Mouse (Mus musculus) G1E-ER4 (cell line): ENCODE data around the gene Paf1. TPM values are rescaled to one million over a fixed set of nuclear protein-coding genes. Genes with fewer than 3 reads are reported as not detected.

Experiments used
- GATA1 ChIP-seq: IDR thresholded peaks from one replicate; pipeline ENCODE4 v1.8.0; 2012; ENCODE audit warnings: low read length, inconsistent platforms
- polyA plus RNA-seq: library from polyadenylated mRNA; stranded (reverse); fragments of >175 nt; gene quantifications from 2 replicates; pipeline ENCODE4 v1.2.3, GENCODE M21; 2012

Gene Paf1
- polyA plus RNA-seq, 1 experiment: 229 TPM

DNA sequence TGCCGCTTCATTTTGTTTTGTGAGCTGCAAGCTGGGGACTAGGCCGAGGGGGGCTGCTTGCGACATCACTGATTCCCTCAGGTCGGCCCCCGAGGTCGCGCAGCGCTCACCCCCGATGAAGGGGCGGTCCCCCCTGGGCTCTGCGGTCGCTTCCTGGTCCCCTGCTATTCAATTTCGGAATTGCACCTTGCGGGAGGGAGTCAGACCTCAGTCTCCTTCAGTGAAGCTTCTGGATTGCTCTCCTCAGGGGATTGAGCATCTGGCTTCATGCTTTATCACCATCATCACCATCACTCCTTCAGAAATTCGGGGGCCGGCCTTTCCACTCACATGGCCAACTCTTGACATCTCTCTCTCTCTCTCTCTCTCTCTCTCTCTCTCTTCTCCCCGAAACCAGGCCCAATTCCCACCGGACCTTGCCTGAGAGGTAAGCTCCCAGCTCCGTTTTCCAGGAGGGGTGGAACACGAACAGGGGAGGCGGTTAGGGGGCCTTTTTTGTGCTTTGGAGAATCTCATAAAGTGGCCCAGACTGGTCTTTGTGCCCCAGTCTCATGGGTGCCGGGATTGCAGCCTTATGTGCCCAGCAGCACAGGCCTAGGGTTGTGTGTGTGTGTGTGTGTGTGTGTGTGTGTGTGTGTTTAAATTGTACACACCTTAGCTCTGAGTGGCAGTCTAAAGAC lies 661 bp downstream of the Paf1 start:
- no peak for TF ChIP-seq GATA1

DNA sequence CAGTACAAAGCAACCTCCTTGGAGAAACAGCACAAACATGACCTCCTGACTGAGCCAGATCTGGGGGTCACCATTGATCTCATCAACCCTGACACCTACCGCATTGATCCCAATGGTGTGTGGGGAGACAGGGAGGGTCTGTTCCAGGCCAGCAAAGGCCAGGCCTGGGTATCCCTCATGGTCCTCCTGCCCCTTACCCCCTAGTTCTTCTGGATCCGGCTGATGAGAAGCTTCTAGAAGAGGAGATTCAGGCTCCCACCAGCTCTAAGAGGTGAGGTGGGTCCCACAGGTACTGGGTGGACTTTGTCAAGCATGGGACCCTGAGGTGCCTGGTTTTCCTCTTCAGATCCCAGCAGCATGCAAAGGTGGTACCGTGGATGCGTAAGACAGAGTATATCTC lies 2.7 kb downstream of the Paf1 start:
- TF ChIP-seq GATA1: no peak

DNA sequence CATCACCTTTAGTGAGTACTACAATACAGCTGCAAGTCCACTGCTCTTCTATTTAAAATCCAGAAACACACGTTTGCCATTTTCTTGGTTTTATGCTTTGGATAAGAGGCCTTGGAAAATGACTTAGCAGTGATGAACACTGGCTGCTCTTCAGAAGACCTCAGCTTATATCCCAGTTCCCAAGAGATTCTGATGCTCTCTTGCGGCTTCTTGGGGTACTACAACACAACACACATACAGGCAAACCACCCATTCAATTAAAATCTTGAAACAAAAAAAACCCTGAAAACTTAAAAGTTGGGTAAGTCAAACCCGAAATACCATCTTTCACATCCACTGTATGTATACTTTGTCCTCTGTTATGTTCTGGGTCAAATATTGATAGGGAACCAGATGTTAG lies 5.2 kb downstream of the Paf1 start:
- no peak for TF ChIP-seq GATA1

DNA sequence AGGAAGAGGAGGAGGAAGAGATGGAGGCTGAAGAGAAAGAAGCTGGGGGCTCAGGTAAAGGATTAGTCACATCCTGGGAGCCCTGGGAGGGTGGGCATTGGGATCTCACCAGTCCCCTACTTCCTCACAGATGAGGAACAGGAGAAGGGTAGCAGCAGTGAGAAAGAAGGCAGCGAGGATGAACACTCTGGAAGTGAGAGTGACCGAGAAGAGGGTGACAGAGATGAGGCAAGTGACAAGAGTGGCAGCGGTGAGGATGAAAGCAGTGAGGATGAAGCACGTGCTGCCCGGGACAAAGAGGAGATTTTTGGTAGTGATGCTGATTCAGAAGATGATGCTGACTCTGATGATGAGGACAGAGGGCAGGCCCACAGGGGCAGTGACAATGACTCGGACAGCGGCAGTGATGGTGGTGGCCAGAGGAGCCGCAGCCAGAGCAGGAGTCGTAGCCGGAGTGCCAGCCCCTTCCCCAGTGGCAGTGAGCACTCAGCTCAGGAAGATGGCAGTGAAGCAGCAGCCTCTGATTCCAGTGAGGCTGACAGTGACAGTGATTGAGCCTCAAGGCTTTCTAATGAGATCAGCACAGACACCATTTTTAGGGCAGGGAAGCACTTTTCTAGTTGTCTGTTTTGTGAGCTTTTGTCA lies 6.1 kb downstream of the Paf1 start:
- TF ChIP-seq GATA1: no peak

DNA sequence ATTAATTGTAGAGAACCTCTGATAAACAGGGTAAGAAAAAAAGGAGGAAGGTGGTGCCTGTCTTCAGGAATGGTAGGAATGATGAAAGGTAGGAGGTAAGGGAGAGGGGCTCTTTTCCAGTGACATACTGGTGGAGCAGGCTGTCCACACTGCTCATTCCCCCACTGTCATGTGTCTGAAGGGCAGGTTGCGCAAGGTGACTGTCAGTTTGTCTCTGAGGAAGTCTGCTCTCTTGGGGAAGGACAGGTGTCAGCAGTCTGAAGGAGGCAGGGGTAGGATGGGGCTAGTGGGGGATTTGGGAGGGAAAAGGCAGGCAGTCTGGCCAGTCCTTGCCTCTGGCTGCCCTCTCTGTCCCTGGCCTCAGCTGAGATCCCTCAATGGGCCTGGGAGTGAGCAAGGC lies 8.3 kb downstream of the Paf1 start:
- TF ChIP-seq GATA1: no peak

DNA sequence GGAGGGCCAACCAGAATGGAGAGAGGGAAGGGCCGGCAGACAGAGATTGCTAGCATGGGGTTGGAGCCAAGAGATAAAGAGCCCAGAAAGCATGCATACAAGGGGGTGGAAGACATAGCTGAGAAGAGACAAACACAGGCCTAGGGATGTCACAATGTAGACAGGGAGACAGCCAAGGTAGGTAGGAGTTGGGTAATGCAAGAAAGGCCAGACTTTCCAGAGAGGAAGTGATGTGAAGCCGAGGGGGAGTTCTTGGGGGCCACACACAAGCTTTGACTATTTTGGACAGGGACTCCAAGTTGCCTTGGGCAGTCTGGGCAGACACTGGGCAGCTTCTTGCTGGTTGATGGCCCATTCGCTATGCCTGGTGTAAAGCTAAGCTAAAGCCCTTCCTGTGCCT lies 9.2 kb downstream of the Paf1 start:
- no peak for TF ChIP-seq GATA1

DNA sequence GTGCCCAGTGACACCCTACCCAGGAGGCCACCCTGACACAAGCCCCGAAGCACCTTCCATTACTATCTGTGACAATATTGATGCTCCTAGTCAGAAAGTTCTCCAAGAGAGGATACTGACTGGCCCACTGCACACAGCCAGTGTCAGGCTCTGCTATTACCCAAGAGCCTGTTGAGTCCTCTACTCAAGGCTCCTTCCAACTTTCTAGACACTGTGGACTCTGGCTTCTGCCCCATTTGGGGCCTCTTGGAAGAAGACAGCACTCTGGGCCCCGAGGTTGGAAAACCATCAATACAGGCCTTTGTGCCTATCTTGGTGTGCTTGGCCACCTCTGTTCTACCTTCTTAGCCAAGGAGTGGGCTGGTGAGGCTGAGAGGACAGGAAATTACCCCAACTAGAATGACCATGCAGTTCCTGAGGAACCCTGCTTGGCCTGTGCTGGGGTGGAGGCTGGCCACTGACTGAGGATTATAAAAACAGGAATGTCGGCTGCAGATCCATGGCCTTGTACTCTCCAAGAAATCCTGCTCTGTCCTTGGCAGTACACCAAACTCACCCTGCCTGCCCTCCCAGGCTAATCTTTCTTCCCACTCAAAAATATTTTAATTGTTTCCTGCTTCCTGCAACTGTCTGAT lies 18.2 kb downstream of the Paf1 start:
- no peak for TF ChIP-seq GATA1

DNA sequence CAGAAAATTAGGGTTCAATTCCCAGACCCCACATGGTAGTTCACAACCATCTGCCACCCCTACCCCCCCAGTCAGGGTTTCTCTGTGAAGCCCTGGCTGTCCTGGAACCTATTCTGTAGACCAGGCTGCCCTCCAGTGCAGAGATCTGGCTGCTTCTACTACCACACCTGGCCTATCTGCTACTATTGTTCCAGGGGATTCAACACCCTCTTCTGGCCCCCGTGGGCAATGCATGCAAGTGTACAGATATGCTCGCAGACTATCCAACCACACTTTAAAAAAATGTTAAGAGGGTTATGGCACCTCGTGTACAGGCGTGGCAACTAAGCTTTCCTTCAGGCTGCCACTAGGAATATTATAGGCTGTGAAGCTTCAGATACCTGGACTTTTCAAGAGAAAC lies 20.1 kb downstream of the Paf1 start:
- TF ChIP-seq GATA1: no peak

DNA sequence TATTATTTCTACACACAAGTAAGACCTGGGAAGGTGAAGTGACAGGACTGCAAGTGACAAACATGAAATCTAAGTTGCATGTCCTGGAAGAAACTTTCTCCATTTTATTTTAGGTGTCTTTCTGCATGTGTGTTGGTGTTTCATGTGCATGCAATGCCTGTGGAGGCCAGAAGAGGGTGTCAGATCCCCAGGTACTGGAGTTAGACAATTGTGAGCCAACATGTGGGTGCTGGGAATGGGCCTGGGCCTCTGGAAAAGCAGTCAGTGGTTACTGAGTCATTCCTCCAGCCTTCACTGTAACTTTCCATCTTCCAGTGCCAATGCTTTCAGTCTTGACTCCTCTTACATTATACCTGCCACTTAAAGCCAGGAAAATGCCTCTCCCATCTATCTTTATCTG lies 24.6 kb downstream of the Paf1 start:
- TF ChIP-seq GATA1: no peak

DNA sequence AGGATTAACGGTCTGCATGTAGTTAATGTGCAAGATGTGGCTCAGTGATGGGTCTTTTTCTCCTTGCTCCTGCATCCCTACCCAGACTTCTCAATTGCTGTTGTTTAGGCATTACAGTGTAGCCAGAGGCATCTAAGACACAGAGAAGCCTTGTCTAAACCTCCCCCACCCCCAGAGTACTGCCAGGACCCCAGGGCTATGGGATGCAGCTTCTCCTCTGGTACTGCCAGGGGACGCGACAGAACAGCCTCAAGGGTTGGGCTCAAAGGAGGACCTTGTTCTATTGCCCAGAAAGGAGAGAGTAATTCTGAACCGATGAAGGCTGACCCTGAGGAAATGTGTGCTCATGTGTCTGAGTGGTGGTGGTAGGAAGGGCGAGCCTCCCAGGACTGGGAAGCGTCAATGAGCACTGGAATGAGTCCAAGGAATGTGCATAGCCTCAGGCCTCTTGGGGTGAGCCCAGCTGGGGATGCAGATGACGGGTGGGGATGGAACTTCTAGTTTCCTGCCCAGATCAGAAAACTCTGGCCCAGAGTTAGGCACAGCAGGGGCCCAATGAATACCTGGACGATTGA lies 25.4 kb downstream of the Paf1 start:
- TF ChIP-seq GATA1: no peak

DNA sequence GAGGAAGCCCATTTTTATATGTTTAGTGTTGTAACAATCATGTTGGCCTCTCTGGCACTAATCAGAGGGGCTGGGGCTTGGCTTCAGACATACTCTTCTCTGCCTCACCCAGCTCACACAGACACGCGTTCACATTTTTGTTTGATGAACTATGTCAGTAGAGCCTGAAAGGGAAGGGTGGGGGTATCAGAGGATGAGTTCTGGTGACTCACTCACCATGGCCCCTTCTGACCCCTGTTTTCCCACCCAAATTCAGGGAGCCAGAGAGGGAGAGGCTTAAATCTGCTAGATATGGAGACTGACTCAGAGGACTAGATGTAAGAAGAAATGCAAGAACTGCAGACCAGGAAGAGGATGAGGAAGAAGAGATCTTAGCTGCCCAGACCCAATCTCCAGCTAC lies 26.7 kb downstream of the Paf1 start:
- TF ChIP-seq GATA1: no peak

DNA sequence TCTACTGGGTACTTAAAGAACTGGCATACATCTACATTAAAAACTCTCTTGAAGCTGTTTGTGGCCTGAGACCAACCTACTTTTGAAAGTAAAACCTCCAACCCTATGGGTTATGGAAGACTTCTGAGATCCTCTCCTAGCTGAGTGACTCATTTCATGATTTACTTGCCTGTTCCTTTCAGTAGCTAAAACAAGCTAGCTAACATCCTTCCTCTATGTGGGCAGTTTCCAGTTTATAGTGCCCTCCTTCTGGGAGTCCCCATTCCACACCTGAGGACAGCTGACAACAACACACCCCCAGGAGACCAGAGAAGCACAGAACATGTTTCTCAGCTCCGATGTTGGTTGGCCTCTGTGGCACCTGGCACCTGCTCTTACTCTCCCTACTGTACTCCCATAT lies 30.3 kb downstream of the Paf1 start:
- TF ChIP-seq GATA1: no peak

DNA sequence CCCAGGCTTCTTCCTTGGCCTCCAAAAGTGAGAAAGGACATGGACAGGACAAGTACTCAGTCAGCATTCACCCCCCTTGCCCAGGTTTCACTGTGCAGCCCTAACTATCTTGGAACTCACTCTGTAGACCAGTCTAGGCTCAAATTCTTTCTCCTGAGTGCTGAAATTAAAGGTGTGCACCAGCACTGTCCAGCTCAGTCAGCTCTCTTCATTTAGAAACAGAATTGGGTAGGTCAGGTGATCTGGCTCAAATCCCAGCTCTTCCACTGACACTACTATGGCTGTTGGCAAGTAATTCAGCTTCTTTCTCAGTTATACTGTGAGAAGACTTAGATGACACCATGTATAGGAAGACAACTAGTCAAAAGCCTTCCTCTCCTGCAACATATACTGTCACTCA lies 35.0 kb downstream of the Paf1 start:
- TF ChIP-seq GATA1: no peak

DNA sequence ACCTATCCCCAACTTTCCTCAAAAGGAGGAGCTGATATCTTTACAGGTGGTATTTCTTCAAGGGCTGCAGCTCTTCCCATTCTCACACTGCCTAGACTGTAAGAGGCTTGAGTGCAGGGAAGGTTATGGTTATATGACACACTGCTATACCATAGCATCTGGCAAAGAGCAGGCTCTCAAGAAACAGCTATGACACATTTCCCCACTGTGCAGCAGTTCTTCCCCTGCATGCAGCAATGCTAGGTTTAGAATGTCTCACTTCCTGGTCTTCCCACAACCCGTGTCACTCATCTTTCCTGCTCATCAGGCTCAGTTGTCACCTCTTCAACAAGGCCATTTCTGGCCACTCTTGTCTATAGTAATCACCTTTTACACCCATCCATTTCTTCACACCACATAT lies 37.8 kb downstream of the Paf1 start:
- TF ChIP-seq GATA1: no peak

DNA sequence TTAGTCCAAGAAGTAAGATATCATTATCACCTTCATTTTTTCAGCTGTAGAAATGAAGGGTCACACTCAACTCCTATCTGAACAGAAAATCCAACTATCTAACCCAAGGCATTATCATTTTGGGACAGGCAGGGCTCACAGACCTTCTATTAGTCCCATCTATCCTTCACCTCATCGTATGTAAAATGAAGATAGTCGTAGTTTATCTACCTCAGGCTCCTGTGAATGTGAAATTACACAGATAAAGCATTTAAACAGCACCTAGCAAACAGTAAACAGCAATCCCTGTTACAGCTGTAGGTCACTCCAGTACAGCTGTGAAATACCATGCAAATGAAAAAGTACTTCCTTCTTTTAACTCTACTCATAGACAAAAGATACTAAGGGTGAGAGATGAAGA lies 39.5 kb downstream of the Paf1 start:
- peak; percentile 79 for TF ChIP-seq GATA1

DNA sequence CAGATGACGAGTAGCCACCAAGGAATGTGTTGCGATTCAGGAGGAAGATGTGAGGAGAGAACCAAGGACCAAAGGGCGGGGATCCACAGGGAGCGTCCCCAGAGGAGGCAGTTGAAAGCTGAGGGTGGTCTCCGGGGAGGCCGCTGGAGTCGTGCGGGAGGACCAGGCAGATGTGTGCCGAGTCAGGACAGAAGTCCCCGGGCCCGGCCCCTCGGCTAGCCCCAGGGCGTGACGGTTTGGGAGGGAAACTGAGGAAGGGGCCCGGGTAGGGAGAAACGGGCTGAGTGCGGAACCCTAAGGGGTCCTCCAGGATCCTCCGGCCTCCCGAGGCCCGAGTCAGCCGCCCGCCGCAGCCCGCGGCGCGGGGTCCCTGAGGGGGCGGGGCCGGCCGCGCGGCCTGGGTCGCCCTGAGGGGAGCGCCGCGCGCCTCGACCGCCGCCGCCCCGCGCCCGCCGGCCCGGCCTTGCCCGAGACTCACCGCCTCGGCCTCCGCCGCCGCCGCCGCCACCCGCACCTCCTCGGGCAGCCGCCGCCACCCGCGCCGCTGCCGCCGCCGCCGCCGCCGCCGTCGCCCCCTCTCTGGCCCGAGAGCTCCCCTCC lies 43.0 kb downstream of the Paf1 start:
- TF ChIP-seq GATA1: no peak
